Mouse (Mus musculus) heart, embryonic 12.5 days (tissue): ENCODE data around the gene Olfr1408. TPM values are rescaled to one million over a fixed set of nuclear protein-coding genes. Genes with fewer than 3 reads are reported as not detected.

Experiments
- ATAC-seq: fragments of 200-750 bp; cut with Nextera tagmentation; 2 replicates; pipeline ENCODE4 v1.8.0; 2017; ENCODE audit warnings: moderate TSS enrichment, moderate library complexity; ENCODE audit not compliant: insufficient number of reproducible peaks, low FRiP score
- H3K27ac ChIP-seq: fragments of 300-500 bp; sonication (generic); 2 replicates; pipeline ENCODE4 v1.5.1; 2016; ENCODE audit warnings: mild to moderate bottlenecking, moderate library complexity; ENCODE audit not compliant: poor library complexity, severe bottlenecking
- H3K27me3 ChIP-seq: fragments of 300-500 bp; sonication (generic); replicated peaks from 2 replicates; pipeline ENCODE4 v1.6.1; 2016; ENCODE audit warnings: mild to moderate bottlenecking, moderate library complexity
- H3K36me3 ChIP-seq: fragments of 300-500 bp; sonication (generic); 2 replicates; pipeline ENCODE4 v1.6.1; 2016; ENCODE audit warnings: mild to moderate bottlenecking, moderate library complexity
- H3K4me1 ChIP-seq: fragments of 300-500 bp; sonication (generic); replicated peaks from 2 replicates; pipeline ENCODE4 v1.6.1; 2016; ENCODE audit warnings: mild to moderate bottlenecking
- H3K4me2 ChIP-seq: fragments of 300-500 bp; sonication (generic); 2 replicates; pipeline ENCODE4 v1.6.1; 2016; ENCODE audit warnings: mild to moderate bottlenecking, moderate library complexity
- H3K4me3 ChIP-seq: fragments of 300-500 bp; sonication (generic); 2 replicates; pipeline ENCODE4 v1.5.1; 2016; ENCODE audit warnings: mild to moderate bottlenecking
- H3K9ac ChIP-seq: fragments of 300-500 bp; sonication (generic); 2 replicates; pipeline ENCODE4 v1.6.1; 2016; ENCODE audit warnings: mild to moderate bottlenecking, moderate library complexity
- H3K9me3 ChIP-seq: fragments of 300-500 bp; sonication (generic); replicated peaks from 2 replicates; pipeline ENCODE4 v1.6.1; 2016; ENCODE audit warnings: mild to moderate bottlenecking, moderate library complexity
- WGBS: fragments of 180-500 bp; shearing (Covaris S2); methylation state at CpG from one replicate; pipeline ENCODE4 v1.1.7; 2016; 5-methylcytosine and 5-hydroxymethylcytosine counted together
- polyA plus RNA-seq: library from polyadenylated mRNA; unstranded; fragments of >200 nt; fragmentation: Nextera tagmentation; extraction: Ambion mirVana; gene quantifications from 2 replicates; pipeline ENCODE4 v1.2.1, GENCODE M21; 2016

Olfr1408 gene
- not detected in 2 replicates for polyA plus RNA-seq

DNA sequence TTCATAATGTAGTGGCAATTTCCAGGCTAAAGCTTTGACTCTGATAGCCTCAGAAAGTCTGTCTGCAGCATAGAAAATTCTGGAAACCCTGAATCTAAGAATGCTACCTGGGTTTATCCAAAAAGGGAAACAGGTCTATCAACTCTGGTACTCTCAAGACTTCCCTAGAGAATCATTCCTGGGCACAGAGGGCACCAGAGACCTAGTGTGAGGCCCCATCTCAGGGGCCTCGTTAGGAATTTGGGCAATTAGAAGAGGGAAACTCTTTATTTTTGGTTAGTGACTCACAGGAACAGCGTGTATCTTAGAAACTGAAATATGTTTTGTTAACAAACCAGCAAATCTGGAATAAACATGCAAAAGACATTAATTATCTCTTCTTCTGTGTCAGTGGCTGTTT, at the start of gene Olfr1408:
Gene Olfr1408, minus strand, starts transcription at position 101 of the 400 bp plus-strand sequence.
- ATAC-seq, result no peak
- Histone ChIP-seq H3K9ac (no peak within 1 kb of the TSS), H3K4me1 (no peaks in the 10 kb centered on the region), H3K4me2 (no peak within 1 kb of the TSS), H3K9me3 (no peaks in the 10 kb centered on the region), H3K36me3 (no peaks in the 10 kb centered on the region), H3K27me3 (no peaks in the 10 kb centered on the region), H3K4me3 (no peak within 1 kb of the TSS), H3K27ac (no peak within 1 kb of the TSS)
- 62% methylated on average over 2 of the region's 2 CpGs for WGBS

DNA sequence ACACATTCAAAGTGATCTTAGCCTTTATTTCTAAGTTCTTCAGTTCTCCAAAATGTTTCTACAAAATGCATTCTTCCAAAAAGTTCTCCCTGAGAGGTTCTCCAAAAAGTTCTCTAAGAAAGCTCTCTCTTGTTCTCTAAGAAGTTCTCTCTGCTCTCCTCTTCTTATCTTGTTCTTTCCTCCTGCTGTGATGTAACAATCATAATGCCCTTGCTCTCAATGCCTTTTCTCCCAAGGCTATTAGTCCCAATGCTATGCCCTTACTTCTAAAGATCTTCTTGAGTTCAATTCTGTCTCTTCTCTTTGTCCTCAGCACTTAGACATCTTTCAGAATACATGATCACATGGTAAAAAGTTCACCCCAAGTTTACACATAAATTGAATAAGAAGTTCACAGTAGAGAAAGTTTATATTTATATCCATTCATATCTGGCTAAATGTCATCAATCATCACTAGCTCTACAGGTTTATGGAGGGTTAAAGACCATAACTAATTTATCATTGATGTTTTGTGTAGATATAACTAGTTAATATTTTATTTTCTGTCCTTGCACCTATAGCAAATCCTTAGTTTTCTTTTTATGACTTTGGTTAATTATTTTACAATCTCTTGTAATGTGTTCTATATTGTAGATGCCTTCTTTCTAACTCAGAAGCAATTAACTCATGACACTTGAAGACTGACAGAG, 37.1 kb upstream of the Olfr1408 start:
- no peak overlapping the region for H3K27ac ChIP-seq
- no peak for ATAC-seq

More for the DNA sequence above, 37.1 kb upstream of the Olfr1408 start:
- H3K9ac ChIP-seq, result no peak overlapping the region
- H3K9me3 ChIP-seq, result 0 out of 2 replicates have a peak, but pooled peaks cover 3% of the 10 kb centered on the region
- no peaks in the 10 kb centered on the region for H3K27me3 ChIP-seq
- no peaks in the 10 kb centered on the region for H3K4me1 ChIP-seq
- no peak overlapping the region for H3K4me2 ChIP-seq
- no peaks in the 10 kb centered on the region for H3K36me3 ChIP-seq
- H3K4me3 ChIP-seq, result no peak overlapping the region

Other genes starting within 250 kb of the Olfr1408 start
- not detected in 2 replicates for gene Apcs, start 242.3 kb downstream of the Olfr1408 start, polyA plus RNA-seq
- not detected in 2 replicates for gene Olfr16, start 187.0 kb downstream of the Olfr1408 start, polyA plus RNA-seq
- not detected in 2 replicates for gene Olfr1406, start 53.3 kb upstream of the Olfr1408 start, polyA plus RNA-seq
- not detected in 2 replicates for gene Olfr218, start 60.4 kb upstream of the Olfr1408 start, polyA plus RNA-seq
- not detected in 2 replicates for gene Olfr1404, start 75.0 kb upstream of the Olfr1408 start, polyA plus RNA-seq
- not detected in 2 replicates for gene Fcer1a, start 89.8 kb upstream of the Olfr1408 start, polyA plus RNA-seq
- gene Olfr418, start 128.6 kb upstream of the Olfr1408 start, polyA plus RNA-seq, result not detected in 2 replicates
- gene Mptx2, start 140.4 kb upstream of the Olfr1408 start, polyA plus RNA-seq, result not detected in 2 replicates
- gene Ackr1, start 196.4 kb upstream of the Olfr1408 start, polyA plus RNA-seq, result 3.9 and 4.5 TPM in 2 replicates
- gene Aim2, start 213.5 kb upstream of the Olfr1408 start, polyA plus RNA-seq, result 2.4 and 3.0 TPM in 2 replicates
- gene Cadm3, start 230.3 kb upstream of the Olfr1408 start, polyA plus RNA-seq, result 0.57 TPM in 2 replicates